Mouse (Mus musculus) neutrophil, adult 65 days (primary cell): ENCODE results near the gene Krit1. TPM values are rescaled to one million over a fixed set of nuclear protein-coding genes. Genes with fewer than 3 reads are reported as not detected.

Experiments used
- total RNA-seq: library from RNA; stranded (reverse); gene quantifications from 2 replicates; pipeline ENCODE4 v1.2.4, GENCODE M21; 2023

Krit1 gene
- total RNA-seq = 37.8 and 45.8 TPM in 2 replicates

GRCm38 (mm10) chr5:3802433-3803291 is at the start of gene Krit1, which contains the start of gene Ankib1:
Krit1 (plus strand) TSS chr5:3803184.
Ankib1 (minus strand) TSS chr5:3802925.

GRCm38 (mm10) chr5:3845026-3845425 is 42.0 kb downstream of the Krit1 start, which contains the start of gene Lrrd1:
Lrrd1 (plus strand) TSS chr5:3845173.

DNA sequence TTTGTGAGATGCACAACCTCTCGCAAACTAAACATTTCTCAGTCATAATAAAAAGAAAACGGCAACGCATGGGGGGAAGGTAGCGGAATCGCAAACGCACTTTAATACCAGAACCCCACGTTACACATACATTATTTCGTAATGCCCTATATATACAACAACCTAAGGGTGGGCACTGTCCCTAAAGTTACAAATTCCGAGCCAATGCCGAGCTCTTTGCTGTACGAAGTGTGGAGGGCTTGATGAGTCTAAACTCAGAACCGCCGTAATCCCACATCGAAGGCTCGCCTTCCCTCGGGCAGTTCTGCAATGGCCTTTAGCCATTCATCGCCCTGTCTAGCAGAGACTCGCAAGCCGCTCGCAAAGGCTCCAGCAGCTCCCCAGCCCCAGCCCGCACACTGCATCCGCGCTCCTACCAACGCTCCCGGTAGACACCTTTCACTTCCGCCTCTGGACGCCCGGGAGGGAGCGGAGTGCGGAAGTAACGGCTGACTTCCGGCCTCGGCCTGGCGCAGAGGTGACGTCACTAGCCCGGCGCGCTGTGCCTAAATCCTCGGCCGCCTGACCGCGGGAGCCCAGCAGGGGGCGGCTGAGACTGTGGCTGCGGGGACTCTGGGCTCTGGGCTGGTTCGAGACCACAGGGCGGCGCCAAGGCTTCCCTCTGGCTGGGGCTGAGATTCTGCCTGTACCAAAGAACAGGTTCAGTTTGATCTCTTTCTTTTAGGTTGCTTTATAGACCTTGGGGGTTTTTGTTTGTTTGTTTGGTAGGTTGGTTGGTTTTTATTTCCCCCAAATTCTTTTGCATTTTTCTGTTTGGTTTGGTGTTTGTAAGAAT is 90.7 kb downstream of the Krit1 start, which contains the start of gene Mterf1a:
Mterf1a (minus strand) TSS at position 475 of the 835 bp plus-strand sequence.

Other genes with a start within 250 kb of the Krit1 start
- gene 1700109H08Rik, start 231.6 kb upstream of the Krit1 start, total RNA-seq = 13.3 and 21.8 TPM in 2 replicates
- 9.8 and 12.1 TPM in 2 replicates for gene Pex1, start 207.1 kb upstream of the Krit1 start, total RNA-seq
- gene Rbm48, start 206.6 kb upstream of the Krit1 start, total RNA-seq = 18.4 and 27.9 TPM in 2 replicates
- not detected in 2 replicates for gene Tmbim7, start 152.0 kb upstream of the Krit1 start, total RNA-seq
- 51.2 and 53.3 TPM in 2 replicates for gene Gatad1, start 146.0 kb upstream of the Krit1 start, total RNA-seq
- gene Ankib1, start 259 bp upstream of the Krit1 start, total RNA-seq = 19.8 and 26.2 TPM in 2 replicates
- gene Lrrd1, start 42.0 kb downstream of the Krit1 start, total RNA-seq = not detected in 2 replicates
- 2.7 and 5.4 TPM in 2 replicates for gene Mterf1a, start 90.7 kb downstream of the Krit1 start, total RNA-seq
- gene Akap9, start 124.9 kb downstream of the Krit1 start, total RNA-seq = 44.6 and 77.4 TPM in 2 replicates